ENCODE assay signal across 13 mouse cellular contexts in the genomic region with DNA sequence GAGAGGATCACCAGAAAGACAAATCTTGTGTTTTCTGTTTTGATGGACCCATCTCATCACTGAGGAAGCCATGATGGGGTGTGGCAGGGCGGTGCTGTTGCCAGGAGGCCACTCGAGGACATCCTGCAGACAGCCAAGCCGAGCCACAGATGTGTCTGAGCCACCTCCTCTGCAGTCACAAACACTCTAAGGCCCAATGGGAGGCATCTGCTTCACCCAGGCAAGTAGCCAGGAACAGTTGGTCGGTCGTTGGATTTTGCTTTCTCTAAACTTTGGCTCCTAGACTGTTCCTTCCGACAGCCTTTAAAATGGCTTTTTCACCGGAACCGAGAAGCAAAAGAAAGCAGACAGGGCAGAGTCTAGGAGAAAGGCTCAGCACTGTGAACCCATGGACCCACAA.
DNase-seq lines count a peak whose midpoint lies in the region; ATAC-seq and TF ChIP-seq lines count a peak whose summit lies in the region.
"Had no signal": no experiment of that assay in that cellular context is flagged by ENCODE, and none has a peak within 500 bp of the region (broad histone marks: within the 10 kb centered on the region; RNA-seq: fewer than 3 reads in every experiment).

No protein-coding gene starts in this region.

- 0 out of 2 replicates have a peak, but pooled peaks have one; percentile 10 for ATAC-seq in forebrain, postnatal 0 days
- ATAC-seq in forebrain, embryonic 11.5 days (replicated peaks; ENCODE audit: low FRiP score) = no peak
- ATAC-seq: forebrain, embryonic 15.5 days had no signal

- no peak overlapping the region for H3K9ac ChIP-seq in forebrain, postnatal 0 days
- no peak overlapping the region for H3K9ac ChIP-seq in forebrain, embryonic 11.5 days (ENCODE audit: low read length)
- H3K9ac ChIP-seq: forebrain, embryonic 15.5 days; hindbrain, embryonic 15.5 days had no signal

- DNase-seq in forebrain, postnatal 0 days = peak; percentile 28
- DNase-seq in forebrain, embryonic 11.5 days (ENCODE audit: low spot score) = no peak
- peak; percentile 46 for DNase-seq in left cerebral cortex, postnatal 4 days
- no peak for DNase-seq in left cerebral cortex, postnatal 36 days (ENCODE audit: low spot score in 2 of 2)
- peak; percentile 73 for DNase-seq in gastrocnemius, postnatal 25 days
- DNase-seq in lung, postnatal 14 days = peak; percentile 59
- no peak for DNase-seq in embryo, embryonic 10 days (ENCODE audit: low spot score)
- no peak for DNase-seq in layer of hippocampus, adult 8-10 months (ENCODE audit: low spot score in 2 of 2)
- DNase-seq: adrenal gland, postnatal 25 days had no signal

- no peak overlapping the region for H3K4me2 ChIP-seq in forebrain, postnatal 0 days (ENCODE audit: low read depth)
- no peak overlapping the region for H3K4me2 ChIP-seq in forebrain, embryonic 11.5 days (ENCODE audit: low read depth, low read length, severe bottlenecking)
- H3K4me2 ChIP-seq: forebrain, embryonic 15.5 days; hindbrain, embryonic 15.5 days had no signal

- no peaks in the 10 kb centered on the region for H3K36me3 ChIP-seq in forebrain, postnatal 0 days (ENCODE audit: insufficient read depth)
- no peaks in the 10 kb centered on the region for H3K36me3 ChIP-seq in forebrain, embryonic 11.5 days (ENCODE audit: control insufficient read depth, insufficient read depth, low read length)
- H3K36me3 ChIP-seq: forebrain, embryonic 15.5 days; hindbrain, embryonic 15.5 days had no signal

- no peak for TF ChIP-seq CTCF in forebrain, postnatal 0 days (IDR thresholded peaks at IDR 0.05; ENCODE audit: low read depth)

- intact Hi-C loops in left cerebral cortex, postnatal 4 days (cut with DNase I) = no loop called here
- intact Hi-C loops in left cerebral cortex, postnatal 36 days (cut with DNase I) = no loop called here

- H3K4me1 ChIP-seq in forebrain, postnatal 0 days (ENCODE audit: insufficient read depth) = no peaks in the 10 kb centered on the region
- H3K4me1 ChIP-seq in forebrain, embryonic 11.5 days (replicated peaks; ENCODE audit: control insufficient read depth, insufficient read depth, low read length) = peaks cover 11% of the 10 kb centered on the region; the same call in 1 of the 2 replicates

- no peaks in the 10 kb centered on the region for H3K27me3 ChIP-seq in forebrain, postnatal 0 days (ENCODE audit: insufficient read depth, low read length)
- H3K27me3 ChIP-seq in forebrain, embryonic 11.5 days (ENCODE audit: control insufficient read depth, insufficient read depth, low read length) = no peaks in the 10 kb centered on the region
- H3K27me3 ChIP-seq: forebrain, embryonic 15.5 days; hindbrain, embryonic 15.5 days had no signal

- H3K4me3 ChIP-seq in forebrain, postnatal 0 days (ENCODE audit: low read depth, low read length) = no peak overlapping the region
- no peak overlapping the region for H3K4me3 ChIP-seq in forebrain, embryonic 11.5 days (ENCODE audit: low read depth, low read length)
- H3K4me3 ChIP-seq: forebrain, embryonic 15.5 days; hindbrain, embryonic 15.5 days; myocyte had no signal

- no peak overlapping the region for H3K27ac ChIP-seq in forebrain, postnatal 0 days (ENCODE audit: low read depth, low read length)
- no peak overlapping the region for H3K27ac ChIP-seq in forebrain, embryonic 11.5 days (ENCODE audit: low read depth, low read length)
- H3K27ac ChIP-seq: forebrain, embryonic 15.5 days; hindbrain, embryonic 15.5 days; macrophage had no signal

- 54% methylated on average over 8 of the region's 8 CpGs for WGBS in forebrain, postnatal 0 days
- 92% methylated on average over 8 of the region's 8 CpGs for WGBS in forebrain, embryonic 11.5 days

- no peaks in the 10 kb centered on the region for H3K9me3 ChIP-seq in forebrain, postnatal 0 days (ENCODE audit: low read length)
- no peaks in the 10 kb centered on the region for H3K9me3 ChIP-seq in forebrain, embryonic 11.5 days (ENCODE audit: control insufficient read depth, low read length)
- H3K9me3 ChIP-seq: forebrain, embryonic 15.5 days; hindbrain, embryonic 15.5 days had no signal

Comparison
In these comparisons a context has a peak if more than half of its experiments do, and no peak if none do; other contexts are left out.
1. DNase-seq: peak in forebrain, postnatal 0 days (single experiment), left cerebral cortex, postnatal 4 days (single experiment), gastrocnemius, postnatal 25 days (single experiment) and lung, postnatal 14 days (single experiment); none in forebrain, embryonic 11.5 days (single experiment), left cerebral cortex, postnatal 36 days (0 of 2), embryo, embryonic 10 days (single experiment) and layer of hippocampus, adult 8-10 months (0 of 2).